Mouse (Mus musculus) olfactory bulb, adult 2 months (tissue): ENCODE data around the gene Map3k7cl.

Experiments
- CTCF ChIP-seq: fragments of 200-500 bp; IDR thresholded peaks from 2 replicates; pipeline ENCODE4 v1.5.1; 2012; ENCODE audit warnings: low read depth, mild to moderate bottlenecking, low read length, moderate library complexity; ENCODE audit not compliant: insufficient read depth
- POLR2A ChIP-seq: fragments of 200-500 bp; IDR thresholded peaks from 2 replicates; pipeline ENCODE4 v1.6.1; 2012; ENCODE audit warnings: mild to moderate bottlenecking, low read depth, low read length, moderate library complexity; ENCODE audit not compliant: insufficient read depth

DNA sequence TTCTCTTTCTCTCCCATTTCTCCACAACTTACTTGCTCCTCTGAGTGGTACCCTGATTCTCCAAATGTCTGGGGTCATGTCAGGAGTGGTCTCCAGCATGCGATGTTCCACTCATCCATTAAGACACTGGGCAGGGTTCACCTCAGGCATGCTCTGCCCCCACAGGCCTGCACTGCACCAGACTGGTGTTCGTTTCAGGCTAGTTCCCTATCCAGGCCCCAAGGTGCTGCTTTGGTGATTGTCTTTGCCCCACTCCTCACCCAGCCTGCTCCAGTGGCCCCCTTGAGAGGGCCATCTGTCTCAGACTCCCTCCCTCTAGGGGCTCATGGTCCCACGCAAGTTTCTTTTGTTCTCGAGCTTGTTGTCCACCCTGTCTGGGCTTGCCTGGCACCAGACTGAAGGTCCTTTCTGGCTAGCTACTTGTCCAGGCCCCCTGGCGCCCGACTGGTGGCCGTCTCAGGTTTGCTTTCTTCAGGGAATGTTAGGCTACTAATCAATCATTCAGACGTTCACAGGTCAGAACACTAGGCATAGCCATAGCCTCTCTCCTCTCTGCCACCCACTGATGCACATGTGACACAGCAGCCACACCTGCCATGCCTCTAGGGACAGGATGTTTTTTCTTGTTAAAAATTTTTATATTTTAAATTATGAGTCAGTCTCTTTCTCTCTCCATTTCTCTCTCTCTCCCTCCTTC is 25.4 kb upstream of the Map3k7cl start:
- no peak for TF ChIP-seq CTCF
- no peak for TF ChIP-seq POLR2A
